Mouse (Mus musculus): ENCODE results near the gene Ncapg.

DNA sequence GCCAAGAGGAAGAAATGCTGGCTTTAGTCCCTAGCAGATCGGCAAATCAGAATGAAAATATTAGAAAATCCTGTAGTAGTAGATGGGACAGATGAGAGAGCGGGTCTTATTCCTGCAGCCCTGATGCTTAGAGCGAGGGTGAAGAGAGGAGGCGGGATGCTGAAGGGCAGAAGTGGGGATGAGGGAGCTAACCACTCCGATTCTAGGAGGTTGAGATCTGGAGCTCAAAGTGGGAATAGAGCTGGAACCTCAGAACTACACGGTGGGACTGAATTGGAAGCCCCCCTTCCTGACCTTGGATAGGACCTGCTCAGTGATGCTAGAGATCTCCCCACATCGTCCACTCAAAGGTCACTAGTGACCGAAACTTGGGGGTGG is 30.0 kb upstream of the Ncapg start:
- TF ChIP-seq CTCF (IDR thresholded peaks at IDR 0.05; ENCODE audit: low read depth, low read length) (no peak), POLR2A (IDR thresholded peaks at IDR 0.05; ENCODE audit: extremely low read depth, insufficient read depth, low read length) (no peak)

Data from liver, adult 2 months (tissue).